Mouse (Mus musculus): ENCODE measurements around the gene Clic3. TPM values are rescaled to one million over a fixed set of nuclear protein-coding genes. Genes with fewer than 3 reads are reported as not detected.
A peak's percentile ranks its signal among the peaks of the same experiment; 100 is the strongest.

The Clic3 gene
- polyA plus RNA-seq, 1 experiment from 2014 or later = 2.6 TPM

DNA sequence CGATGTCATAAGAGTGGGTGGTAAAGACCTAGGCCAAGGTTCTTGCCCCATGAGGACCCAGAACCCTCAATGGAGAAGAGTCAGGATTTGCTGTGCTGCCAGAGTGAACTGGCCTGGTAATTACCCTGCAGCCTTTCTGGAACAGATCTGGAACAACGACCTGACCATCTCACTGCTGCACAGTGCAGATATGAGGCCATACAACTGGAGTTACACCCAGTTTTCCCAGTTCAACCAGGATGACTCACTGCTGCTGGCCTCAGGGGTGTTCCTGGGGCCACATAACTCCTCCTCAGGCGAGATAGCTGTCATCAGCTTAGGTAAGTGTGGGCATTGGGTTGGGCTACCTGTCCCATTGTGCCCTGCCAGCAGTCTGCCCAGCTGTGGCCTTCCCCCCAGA, 46.1 kb downstream of the Clic3 start:
- H3K4me3 ChIP-seq (ENCODE audit: low read length) = no peak overlapping the region
- H3K9ac ChIP-seq (ENCODE audit: low read depth, low read length) = peak overlapping the region; percentile 37; the same call in 1 of the 2 replicates
- H3K36me3 ChIP-seq (ENCODE audit: control insufficient read depth, insufficient read depth, low read length) = 0 out of 2 replicates have a peak, but pooled peaks cover 10% of the 10 kb centered on the region
- H3K9me3 ChIP-seq (ENCODE audit: control insufficient read depth, low read length) = no peaks in the 10 kb centered on the region
- peak; percentile 52 for ATAC-seq
- no peak overlapping the region for H3K4me2 ChIP-seq (ENCODE audit: low read depth, low read length)
- peak overlapping the region; percentile 72 for H3K27ac ChIP-seq (ENCODE audit: low read length)
- no peaks in the 10 kb centered on the region for H3K27me3 ChIP-seq (replicated peaks; ENCODE audit: control insufficient read depth, insufficient read depth, low read length)
- H3K4me1 ChIP-seq (ENCODE audit: control insufficient read depth, insufficient read depth, low read length) = peaks cover 21% of the 10 kb centered on the region
- 67% methylated on average over 3 of the region's 3 CpGs for WGBS

DNA sequence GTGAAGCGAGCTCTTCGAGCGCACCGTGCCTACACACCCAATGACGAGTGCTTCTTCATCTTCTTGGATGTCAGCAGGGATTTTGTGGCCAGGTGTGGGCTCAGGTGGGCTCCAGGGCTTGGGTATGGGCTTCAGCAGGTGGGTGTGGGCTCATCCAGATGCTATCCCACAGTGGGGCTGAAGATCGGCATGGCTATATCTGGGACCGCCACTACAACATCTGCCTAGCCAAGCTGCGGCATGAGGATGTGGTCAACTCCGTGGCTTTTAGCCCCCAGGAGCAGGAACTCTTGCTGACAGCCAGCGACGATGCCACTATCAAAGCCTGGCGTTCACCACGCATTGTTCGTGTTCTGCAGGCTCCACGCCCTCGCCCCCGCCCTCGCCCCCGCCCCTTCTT, 47.9 kb downstream of the Clic3 start:
- WGBS = 95% methylated on average over 19 of the region's 19 CpGs
- Histone ChIP-seq H3K4me1 (ENCODE audit: control insufficient read depth, insufficient read depth, low read length) (peaks cover 18% of the 10 kb centered on the region), H3K27me3 (replicated peaks; ENCODE audit: control insufficient read depth, insufficient read depth, low read length) (no peaks in the 10 kb centered on the region), H3K27ac (ENCODE audit: low read length) (no peak overlapping the region), H3K9ac (ENCODE audit: low read depth, low read length) (no peak overlapping the region), H3K4me2 (ENCODE audit: low read depth, low read length) (no peak overlapping the region), H3K9me3 (ENCODE audit: control insufficient read depth, low read length) (no peaks in the 10 kb centered on the region), H3K36me3 (ENCODE audit: control insufficient read depth, insufficient read depth, low read length) (0 out of 2 replicates have a peak, but pooled peaks cover 10% of the 10 kb centered on the region), H3K4me3 (ENCODE audit: low read length) (no peak overlapping the region)
- no peak for ATAC-seq

GRCm38 (mm10) chr2:25505000-25505399, 48.4 kb downstream of the Clic3 start:
- 100% methylated on average over 1 of the region's 1 CpGs for WGBS
- ATAC-seq = no peak

GRCm38 (mm10) chr2:25505860-25506259, 49.2 kb downstream of the Clic3 start:
- 92% methylated on average over 4 of the region's 4 CpGs for whole genome bisulfite sequencing
- Histone ChIP-seq H3K27me3 (replicated peaks; ENCODE audit: control insufficient read depth, insufficient read depth, low read length) (no peaks in the 10 kb centered on the region), H3K4me1 (ENCODE audit: control insufficient read depth, insufficient read depth, low read length) (peaks cover 14% of the 10 kb centered on the region), H3K9me3 (ENCODE audit: control insufficient read depth, low read length) (no peaks in the 10 kb centered on the region), H3K36me3 (ENCODE audit: control insufficient read depth, insufficient read depth, low read length) (0 out of 2 replicates have a peak, but pooled peaks cover 10% of the 10 kb centered on the region), H3K4me2 (ENCODE audit: low read depth, low read length) (no peak overlapping the region), H3K9ac (ENCODE audit: low read depth, low read length) (no peak overlapping the region), H3K4me3 (ENCODE audit: low read length) (no peak overlapping the region), H3K27ac (ENCODE audit: low read length) (no peak overlapping the region)
- ATAC-seq = no peak

More at GRCm38 (mm10) chr2:25505000-25505399, 48.4 kb downstream of the Clic3 start:
- Histone ChIP-seq H3K9ac (ENCODE audit: low read depth, low read length) (no peak overlapping the region), H3K9me3 (ENCODE audit: control insufficient read depth, low read length) (no peaks in the 10 kb centered on the region), H3K27ac (ENCODE audit: low read length) (no peak overlapping the region), H3K4me3 (ENCODE audit: low read length) (no peak overlapping the region), H3K4me2 (ENCODE audit: low read depth, low read length) (no peak overlapping the region), H3K4me1 (ENCODE audit: control insufficient read depth, insufficient read depth, low read length) (peaks cover 17% of the 10 kb centered on the region), H3K36me3 (ENCODE audit: control insufficient read depth, insufficient read depth, low read length) (0 out of 2 replicates have a peak, but pooled peaks cover 10% of the 10 kb centered on the region), H3K27me3 (replicated peaks; ENCODE audit: control insufficient read depth, insufficient read depth, low read length) (no peaks in the 10 kb centered on the region)

GRCm38 (mm10) chr2:25506964-25507363, 50.3 kb downstream of the Clic3 start:
- 39% methylated on average over 5 of the region's 5 CpGs for WGBS
- H3K4me2 ChIP-seq (ENCODE audit: low read depth, low read length) = no peak overlapping the region
- ATAC-seq = no peak
- no peaks in the 10 kb centered on the region for H3K9me3 ChIP-seq (ENCODE audit: control insufficient read depth, low read length)
- H3K4me1 ChIP-seq (ENCODE audit: control insufficient read depth, insufficient read depth, low read length) = peaks cover 7% of the 10 kb centered on the region
- no peak overlapping the region for H3K4me3 ChIP-seq (ENCODE audit: low read length)
- no peak overlapping the region for H3K27ac ChIP-seq (ENCODE audit: low read length)
- H3K36me3 ChIP-seq (ENCODE audit: control insufficient read depth, insufficient read depth, low read length) = 0 out of 2 replicates have a peak, but pooled peaks cover 10% of the 10 kb centered on the region
- H3K9ac ChIP-seq (ENCODE audit: low read depth, low read length) = no peak overlapping the region
- H3K27me3 ChIP-seq (replicated peaks; ENCODE audit: control insufficient read depth, insufficient read depth, low read length) = no peaks in the 10 kb centered on the region

Small RNA genes within 50 kb of the gene (microRNA-seq; reads per million reads assigned to microRNA genes)
- gene Mir3087 = not detected

Other genes with a start within 250 kb of the Clic3 start
- gene Nelfb, start 245.3 kb upstream of the Clic3 start, polyA plus RNA-seq (2015; fragmentation: Nextera tagmentation; extraction: Ambion mirVana) = 99.9 and 102 TPM in 2 replicates
- gene Stpg3, start 242.2 kb upstream of the Clic3 start, polyA plus RNA-seq (2015; fragmentation: Nextera tagmentation; extraction: Ambion mirVana) = not detected in 2 replicates
- 0.12 and 0.62 TPM in 2 replicates for gene Fam166a, start 238.1 kb upstream of the Clic3 start, polyA plus RNA-seq (2015; fragmentation: Nextera tagmentation; extraction: Ambion mirVana)
- 635 and 699 TPM in 2 replicates for gene Tubb4b, start 232.1 kb upstream of the Clic3 start, polyA plus RNA-seq (2015; fragmentation: Nextera tagmentation; extraction: Ambion mirVana)
- 11.3 and 17.7 TPM in 2 replicates for gene Slc34a3, start 222.5 kb upstream of the Clic3 start, polyA plus RNA-seq (2015; fragmentation: Nextera tagmentation; extraction: Ambion mirVana)
- gene Rnf224, start 220.1 kb upstream of the Clic3 start, polyA plus RNA-seq (2015; fragmentation: Nextera tagmentation; extraction: Ambion mirVana) = 0.37 and 0.54 TPM in 2 replicates
- 25.6 and 36.4 TPM in 2 replicates for gene Rnf208, start 214.6 kb upstream of the Clic3 start, polyA plus RNA-seq (2015; fragmentation: Nextera tagmentation; extraction: Ambion mirVana)
- 3.3 and 6.4 TPM in 2 replicates for gene Cysrt1, start 214.4 kb upstream of the Clic3 start, polyA plus RNA-seq (2015; fragmentation: Nextera tagmentation; extraction: Ambion mirVana)
- 7.3 and 9.3 TPM in 2 replicates for gene AL732309.1, start 210.0 kb upstream of the Clic3 start, polyA plus RNA-seq (2015; fragmentation: Nextera tagmentation; extraction: Ambion mirVana)
- gene Tmem203, start 201.4 kb upstream of the Clic3 start, polyA plus RNA-seq (2015; fragmentation: Nextera tagmentation; extraction: Ambion mirVana) = 22.3 and 23.1 TPM in 2 replicates
- 31.7 and 38.6 TPM in 2 replicates for gene Tprn, start 194.2 kb upstream of the Clic3 start, polyA plus RNA-seq (2015; fragmentation: Nextera tagmentation; extraction: Ambion mirVana)
- 176 and 200 TPM in 2 replicates for gene Ssna1, start 184.4 kb upstream of the Clic3 start, polyA plus RNA-seq (2015; fragmentation: Nextera tagmentation; extraction: Ambion mirVana)
- gene Anapc2, start 184.4 kb upstream of the Clic3 start, polyA plus RNA-seq (2015; fragmentation: Nextera tagmentation; extraction: Ambion mirVana) = 91.4 and 97.3 TPM in 2 replicates
- gene Tmem210, start 168.7 kb upstream of the Clic3 start, polyA plus RNA-seq (2015; fragmentation: Nextera tagmentation; extraction: Ambion mirVana) = not detected in 2 replicates
- 1.9 and 2.5 TPM in 2 replicates for gene Lrrc26, start 166.9 kb upstream of the Clic3 start, polyA plus RNA-seq (2015; fragmentation: Nextera tagmentation; extraction: Ambion mirVana)
- 1.7 and 2.1 TPM in 2 replicates for gene Grin1, start 137.7 kb upstream of the Clic3 start, polyA plus RNA-seq (2015; fragmentation: Nextera tagmentation; extraction: Ambion mirVana)
- 36.7 and 43.2 TPM in 2 replicates for gene Man1b1, start 124.5 kb upstream of the Clic3 start, polyA plus RNA-seq (2015; fragmentation: Nextera tagmentation; extraction: Ambion mirVana)
- gene Dpp7, start 100.5 kb upstream of the Clic3 start, polyA plus RNA-seq (2015; fragmentation: Nextera tagmentation; extraction: Ambion mirVana) = 74.4 and 104 TPM in 2 replicates
- gene Uap1l1, start 91.2 kb upstream of the Clic3 start, polyA plus RNA-seq (2015; fragmentation: Nextera tagmentation; extraction: Ambion mirVana) = 196 and 259 TPM in 2 replicates
- gene Sapcd2, start 84.5 kb upstream of the Clic3 start, polyA plus RNA-seq (2015; fragmentation: Nextera tagmentation; extraction: Ambion mirVana) = 56.7 and 66.4 TPM in 2 replicates
- 23.7 and 27.4 TPM in 2 replicates for gene Entpd2, start 61.0 kb upstream of the Clic3 start, polyA plus RNA-seq (2015; fragmentation: Nextera tagmentation; extraction: Ambion mirVana)
- 48.9 and 51.1 TPM in 2 replicates for gene Npdc1, start 57.5 kb upstream of the Clic3 start, polyA plus RNA-seq (2015; fragmentation: Nextera tagmentation; extraction: Ambion mirVana)
- 0.13 and 0.33 TPM in 2 replicates for gene Fut7, start 33.6 kb upstream of the Clic3 start, polyA plus RNA-seq (2015; fragmentation: Nextera tagmentation; extraction: Ambion mirVana)
- 2.1 and 2.8 TPM in 2 replicates for gene Abca2, start 28.1 kb upstream of the Clic3 start, polyA plus RNA-seq (2015; fragmentation: Nextera tagmentation; extraction: Ambion mirVana)
- 31.5 and 37.4 TPM in 2 replicates for gene Paxx, start 4.3 kb downstream of the Clic3 start, polyA plus RNA-seq (2015; fragmentation: Nextera tagmentation; extraction: Ambion mirVana)
- 4.0 and 4.5 TPM in 2 replicates for gene Ptgds, start 13.2 kb downstream of the Clic3 start, polyA plus RNA-seq (2015; fragmentation: Nextera tagmentation; extraction: Ambion mirVana)
- 0.32 TPM in 1 of 2 replicates, not detected in the other for gene Lcn12, start 37.1 kb downstream of the Clic3 start, polyA plus RNA-seq (2015; fragmentation: Nextera tagmentation; extraction: Ambion mirVana)
- gene Fbxw5, start 43.9 kb downstream of the Clic3 start, polyA plus RNA-seq (2015; fragmentation: Nextera tagmentation; extraction: Ambion mirVana) = 70.2 and 71.9 TPM in 2 replicates
- gene C8g, start 44.9 kb downstream of the Clic3 start, polyA plus RNA-seq (2015; fragmentation: Nextera tagmentation; extraction: Ambion mirVana) = 6.8 and 8.5 TPM in 2 replicates
- gene Traf2, start 90.1 kb downstream of the Clic3 start, polyA plus RNA-seq (2015; fragmentation: Nextera tagmentation; extraction: Ambion mirVana) = 28.4 and 34.1 TPM in 2 replicates
- 343 and 364 TPM in 2 replicates for gene Edf1, start 101.0 kb downstream of the Clic3 start, polyA plus RNA-seq (2015; fragmentation: Nextera tagmentation; extraction: Ambion mirVana)
- 582 and 797 TPM in 2 replicates for gene Mamdc4, start 118.0 kb downstream of the Clic3 start, polyA plus RNA-seq (2015; fragmentation: Nextera tagmentation; extraction: Ambion mirVana)
- gene Phpt1, start 118.4 kb downstream of the Clic3 start, polyA plus RNA-seq (2015; fragmentation: Nextera tagmentation; extraction: Ambion mirVana) = 145 and 176 TPM in 2 replicates
- 0.93 and 1.4 TPM in 2 replicates for gene Ajm1, start 124.9 kb downstream of the Clic3 start, polyA plus RNA-seq (2015; fragmentation: Nextera tagmentation; extraction: Ambion mirVana)
- gene Rabl6, start 151.7 kb downstream of the Clic3 start, polyA plus RNA-seq (2015; fragmentation: Nextera tagmentation; extraction: Ambion mirVana) = 45.8 and 52.7 TPM in 2 replicates
- gene Ccdc183, start 160.8 kb downstream of the Clic3 start, polyA plus RNA-seq (2015; fragmentation: Nextera tagmentation; extraction: Ambion mirVana) = 0.12 and 0.18 TPM in 2 replicates
- gene Tmem141, start 165.2 kb downstream of the Clic3 start, polyA plus RNA-seq (2015; fragmentation: Nextera tagmentation; extraction: Ambion mirVana) = 25.4 and 26.6 TPM in 2 replicates
- gene Fcna, start 171.2 kb downstream of the Clic3 start, polyA plus RNA-seq (2015; fragmentation: Nextera tagmentation; extraction: Ambion mirVana) = 6.6 and 7.1 TPM in 2 replicates
- gene Lcn8, start 196.3 kb downstream of the Clic3 start, polyA plus RNA-seq (2015; fragmentation: Nextera tagmentation; extraction: Ambion mirVana) = not detected in 2 replicates
- not detected in 2 replicates for gene Lcn5, start 201.1 kb downstream of the Clic3 start, polyA plus RNA-seq (2015; fragmentation: Nextera tagmentation; extraction: Ambion mirVana)
- not detected in 2 replicates for gene Lcn6, start 219.9 kb downstream of the Clic3 start, polyA plus RNA-seq (2015; fragmentation: Nextera tagmentation; extraction: Ambion mirVana)
- gene Lcn10, start 225.9 kb downstream of the Clic3 start, polyA plus RNA-seq (2015; fragmentation: Nextera tagmentation; extraction: Ambion mirVana) = not detected in 2 replicates
- not detected in 2 replicates for gene Obp2a, start 243.2 kb downstream of the Clic3 start, polyA plus RNA-seq (2015; fragmentation: Nextera tagmentation; extraction: Ambion mirVana)
- gene Bmyc, start 249.9 kb downstream of the Clic3 start, polyA plus RNA-seq (2015; fragmentation: Nextera tagmentation; extraction: Ambion mirVana) = 82.8 and 94.2 TPM in 2 replicates